Mouse (Mus musculus) heart, postnatal 0 days (tissue): ENCODE data around the gene Cd101. TPM values are rescaled to one million over a fixed set of nuclear protein-coding genes. Genes with fewer than 3 reads are reported as not detected.

ENCODE experiments used
- ATAC-seq: fragments of 200-750 bp; cut with Nextera tagmentation; 2 replicates; pipeline ENCODE4 v1.8.0; 2017; ENCODE audit warnings: low read depth, moderate number of reproducible peaks, moderate library complexity; ENCODE audit not compliant: insufficient read depth
- DNase-seq: peaks from one replicate; pipeline ENCODE4 v3.0.0-alpha.2; 2016; ENCODE audit warnings: low spot score
- H3K27ac ChIP-seq: fragments of 300-500 bp; sonication (generic); 2 replicates; pipeline ENCODE4 v1.5.1; 2014; ENCODE audit warnings: low read depth, mild to moderate bottlenecking
- H3K27me3 ChIP-seq: fragments of 300-500 bp; sonication (generic); 2 replicates; pipeline ENCODE4 v1.6.1; 2014; ENCODE audit warnings: low read length, mixed read lengths; ENCODE audit not compliant: control insufficient read depth, insufficient read depth
- H3K36me3 ChIP-seq: fragments of 300-500 bp; sonication (generic); replicated peaks from 2 replicates; pipeline ENCODE4 v1.6.1; 2014; ENCODE audit warnings: low read length, mixed read lengths; ENCODE audit not compliant: control insufficient read depth, insufficient read depth
- H3K4me1 ChIP-seq: fragments of 300-500 bp; sonication (generic); 2 replicates; pipeline ENCODE4 v1.6.1; 2014; ENCODE audit warnings: antibody characterized with exemption; ENCODE audit not compliant: control insufficient read depth, insufficient read depth
- H3K4me2 ChIP-seq: fragments of 300-500 bp; sonication (generic); 2 replicates; pipeline ENCODE4 v1.6.1; 2014; ENCODE audit warnings: low read depth, mild to moderate bottlenecking, low read length, moderate library complexity
- H3K4me3 ChIP-seq: fragments of 300-500 bp; sonication (generic); 2 replicates; pipeline ENCODE4 v1.5.1; 2014; ENCODE audit warnings: low read depth, low read length
- H3K9ac ChIP-seq: fragments of 300-500 bp; sonication (generic); replicated peaks from 2 replicates; pipeline ENCODE4 v1.6.1; 2014; ENCODE audit warnings: low read depth, low read length, mixed read lengths
- H3K9me3 ChIP-seq: fragments of 300-500 bp; sonication (generic); replicated peaks from 2 replicates; pipeline ENCODE4 v1.6.1; 2016; ENCODE audit warnings: low read length; ENCODE audit not compliant: control insufficient read depth
- CTCF ChIP-seq: IDR thresholded peaks from 2 replicates; pipeline ENCODE4 v1.5.1; 2016; ENCODE audit warnings: antibody characterized with exemption, control low read depth, low read depth
- EP300 ChIP-seq: IDR thresholded peaks from 2 replicates; pipeline ENCODE4 v1.6.1; 2016; ENCODE audit warnings: antibody characterized with exemption, low read depth
- WGBS: fragments of 180-500 bp; shearing (Covaris S2); extraction: QIAGEN DNeasy Blood & Tissue Kit; methylation state at CpG from one replicate; pipeline ENCODE4 v1.1.7; 2014; 5-methylcytosine and 5-hydroxymethylcytosine counted together
- polyA plus RNA-seq: library from polyadenylated mRNA; unstranded; fragments of >200 nt; fragmentation: Nextera tagmentation; extraction: Ambion mirVana; gene quantifications from 2 replicates; pipeline ENCODE4 v1.2.1, GENCODE M21; 2015
- total RNA-seq: library from RNA; depleted of rRNA; stranded (reverse); fragments of >200 nt; gene quantifications from 2 replicates; pipeline ENCODE4 v1.2.3, GENCODE M21; 2014; ENCODE audit warnings: low replicate concordance

Cd101 gene
- total and polyA plus RNA-seq, 2 experiments from 2014 or later = 0.26 to 1.8 TPM

GRCm38 (mm10) chr3:101012131-101012571 lies 17.2 kb downstream of the Cd101 start:
- H3K4me3 ChIP-seq = no peak overlapping the region
- H3K27ac ChIP-seq = peak overlapping the region; percentile 56
- 0 out of 2 replicates have a peak overlapping the region, but pooled peaks have one; percentile 26 for H3K9ac ChIP-seq
- no peak for DNase-seq
- TF ChIP-seq EP300 (no peak), CTCF (no peak)
- H3K36me3 ChIP-seq = no peaks in the 10 kb centered on the region
- no peaks in the 10 kb centered on the region for H3K27me3 ChIP-seq
- no peak overlapping the region; the same call in 1 of the 2 replicates for H3K4me2 ChIP-seq
- ATAC-seq = peak; percentile 89
- 25% methylated on average over 10 of the region's 10 CpGs for WGBS
- H3K9me3 ChIP-seq = no peaks in the 10 kb centered on the region
- H3K4me1 ChIP-seq = peaks cover 25% of the 10 kb centered on the region

GRCm38 (mm10) chr3:101011203-101011600 lies 18.2 kb downstream of the Cd101 start:
- ATAC-seq (no peak), DNase-seq (no peak)
- no peak overlapping the region for H3K4me2 ChIP-seq
- H3K4me3 ChIP-seq = no peak overlapping the region
- H3K27me3 ChIP-seq = no peaks in the 10 kb centered on the region
- H3K9me3 ChIP-seq = no peaks in the 10 kb centered on the region
- peaks cover 25% of the 10 kb centered on the region for H3K4me1 ChIP-seq
- 75% methylated on average over 5 of the region's 5 CpGs for WGBS
- no peak overlapping the region for H3K27ac ChIP-seq
- no peak for TF ChIP-seq CTCF
- H3K36me3 ChIP-seq = no peaks in the 10 kb centered on the region
- H3K9ac ChIP-seq = no peak overlapping the region

- ATAC-seq = no peak
- no peak overlapping the region for H3K4me3 ChIP-seq
- no peak overlapping the region for H3K27ac ChIP-seq
- 88% methylated on average over 4 of the region's 4 CpGs for WGBS
- no peaks in the 10 kb centered on the region for H3K27me3 ChIP-seq
- DNase-seq = no peak
- no peaks in the 10 kb centered on the region for H3K9me3 ChIP-seq
- TF ChIP-seq CTCF (no peak), EP300 (no peak)
- H3K9ac ChIP-seq = no peak overlapping the region
- peaks cover 22% of the 10 kb centered on the region for H3K4me1 ChIP-seq
- no peaks in the 10 kb centered on the region for H3K36me3 ChIP-seq
- H3K4me2 ChIP-seq = no peak overlapping the region
Measured at GRCm38 (mm10) chr3:101010589-101011202, 18.7 kb downstream of the Cd101 start.

GRCm38 (mm10) chr3:101007112-101007782 lies 22.1 kb downstream of the Cd101 start:
- no peak overlapping the region for H3K4me3 ChIP-seq
- H3K9ac ChIP-seq = no peak overlapping the region
- no peaks in the 10 kb centered on the region for H3K36me3 ChIP-seq
- 52% methylated on average over 5 of the region's 5 CpGs for WGBS
- no peaks in the 10 kb centered on the region for H3K9me3 ChIP-seq
- TF ChIP-seq EP300 (no peak), CTCF (no peak)
- no peak overlapping the region for H3K4me2 ChIP-seq
- H3K27me3 ChIP-seq = no peaks in the 10 kb centered on the region
- ATAC-seq (no peak), DNase-seq (no peak)
- no peak overlapping the region for H3K27ac ChIP-seq
- peaks cover 5% of the 10 kb centered on the region; the same call in 1 of the 2 replicates for H3K4me1 ChIP-seq

DNA sequence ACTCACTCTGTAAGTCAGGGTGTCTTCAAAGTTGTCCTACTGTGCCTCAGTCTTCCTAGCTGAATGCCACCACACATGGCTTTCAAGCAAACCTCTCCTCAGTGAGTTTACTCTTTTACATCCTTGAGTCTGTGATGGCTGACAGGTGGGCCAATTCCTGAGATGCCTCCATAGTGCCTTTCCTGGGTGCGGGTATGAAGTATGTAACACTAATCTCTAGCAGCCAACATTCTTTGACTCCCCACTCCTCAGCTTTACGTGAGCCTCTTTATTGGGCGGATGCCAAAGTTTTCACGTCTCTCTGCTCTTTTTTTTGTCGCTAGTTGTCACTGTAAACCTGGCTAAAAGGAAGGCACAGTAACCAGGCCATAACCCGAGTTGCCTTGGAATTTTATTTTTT lies 24.0 kb downstream of the Cd101 start:
- Histone ChIP-seq H3K27ac (no peak overlapping the region), H3K36me3 (no peaks in the 10 kb centered on the region), H3K4me1 (no peaks in the 10 kb centered on the region), H3K9ac (no peak overlapping the region), H3K4me2 (no peak overlapping the region), H3K4me3 (no peak overlapping the region), H3K9me3 (no peaks in the 10 kb centered on the region), H3K27me3 (no peaks in the 10 kb centered on the region)
- 50% methylated on average over 6 of the region's 6 CpGs for WGBS
- no peak for TF ChIP-seq CTCF
- TF ChIP-seq EP300 = no peak
- DNase-seq (no peak), ATAC-seq (no peak)
